Mouse (Mus musculus): ENCODE measurements at regions not wholly inside any gene's neighbourhood (a gene's known extent, or its start where the extent isn't known, plus 50 kb on each side); places are given as distances from the start of the nearest gene placed in this dataset.

DNA sequence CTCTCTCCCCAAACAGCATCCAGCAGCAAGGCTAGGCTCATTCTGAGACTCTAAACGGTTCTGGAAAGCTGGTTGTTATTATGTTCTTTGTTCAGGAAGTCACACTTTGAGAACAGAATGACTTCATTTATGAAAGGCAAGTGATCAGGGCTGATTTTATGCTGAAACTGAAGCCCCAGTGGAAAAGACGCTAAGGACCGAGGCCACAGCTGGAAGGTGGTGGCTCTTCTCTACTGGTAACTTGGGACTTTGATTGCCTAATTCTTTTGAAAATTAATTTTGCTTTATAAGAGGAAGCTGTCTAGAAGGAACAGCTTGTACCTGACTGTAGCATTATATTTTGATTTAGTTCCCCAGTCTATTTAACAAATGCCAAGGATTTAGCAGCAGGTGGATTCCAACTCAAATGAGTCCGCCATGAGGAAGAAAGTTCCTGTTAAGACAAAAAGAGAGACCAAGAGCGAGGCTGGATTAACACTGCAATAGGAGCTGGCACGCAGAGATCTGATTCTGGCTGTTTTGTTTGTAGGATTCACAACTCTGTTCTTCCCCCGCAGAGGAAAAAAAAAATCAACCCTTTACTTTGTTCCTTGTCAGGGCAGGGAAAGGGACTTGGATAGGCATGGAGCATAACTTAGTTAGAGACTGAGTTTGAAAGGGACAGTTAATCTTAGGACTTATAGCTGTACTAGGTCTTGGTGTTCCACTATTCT, 388.3 kb upstream of the Slc30a5 start:
- no peak for DNase-seq (ENCODE audit: low read depth, low spot score)

DNA sequence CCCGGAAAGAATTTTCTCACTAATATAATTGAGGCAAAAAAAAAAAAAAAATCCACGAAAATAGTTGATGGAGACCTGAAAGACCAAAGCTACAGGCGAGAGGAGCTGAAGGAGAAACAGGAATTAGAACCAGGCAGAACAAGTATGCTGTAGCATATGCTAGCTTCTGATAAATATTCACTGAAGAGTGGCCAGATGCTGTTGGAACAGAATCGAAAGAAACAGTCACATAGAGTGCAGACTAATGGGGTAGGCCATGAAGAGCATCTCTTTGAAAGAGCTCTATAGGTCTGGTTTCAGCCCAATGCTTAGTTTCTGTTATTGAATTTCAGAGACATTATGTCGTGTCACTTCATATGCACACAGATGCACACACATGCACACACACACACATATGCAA, 386.3 kb upstream of the Slc30a5 start:
- DNase-seq (ENCODE audit: low read depth, low spot score) = no peak

DNA sequence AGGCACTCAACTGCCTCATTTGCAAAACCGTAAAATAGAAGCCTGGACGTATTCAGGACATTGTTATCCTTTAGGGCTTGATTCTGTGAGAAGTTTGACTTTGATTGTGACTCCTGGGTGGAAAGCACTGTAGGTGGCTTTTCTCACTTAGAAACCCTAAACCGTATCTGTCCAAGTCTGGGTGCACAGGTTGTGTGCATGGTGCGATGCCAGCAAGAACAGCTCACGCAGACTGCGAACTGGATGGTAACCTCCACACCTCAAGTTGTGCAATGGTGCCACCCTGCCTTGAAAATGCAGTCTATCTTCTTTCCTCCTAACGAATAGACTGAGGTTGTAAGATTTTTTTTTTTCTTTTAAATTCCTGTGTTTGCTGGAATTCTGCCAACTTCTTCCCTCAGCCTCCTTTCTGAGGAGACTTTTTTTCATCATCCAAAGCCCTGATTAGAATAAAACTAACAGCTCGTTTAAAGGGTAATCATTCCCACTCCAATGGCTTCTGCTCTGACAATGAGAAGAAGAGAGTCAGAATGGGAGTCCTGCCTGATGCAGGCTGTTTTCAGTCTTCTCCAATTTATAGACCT, 383.8 kb upstream of the Slc30a5 start:
- no peak for DNase-seq (ENCODE audit: low read depth, low spot score)

DNA sequence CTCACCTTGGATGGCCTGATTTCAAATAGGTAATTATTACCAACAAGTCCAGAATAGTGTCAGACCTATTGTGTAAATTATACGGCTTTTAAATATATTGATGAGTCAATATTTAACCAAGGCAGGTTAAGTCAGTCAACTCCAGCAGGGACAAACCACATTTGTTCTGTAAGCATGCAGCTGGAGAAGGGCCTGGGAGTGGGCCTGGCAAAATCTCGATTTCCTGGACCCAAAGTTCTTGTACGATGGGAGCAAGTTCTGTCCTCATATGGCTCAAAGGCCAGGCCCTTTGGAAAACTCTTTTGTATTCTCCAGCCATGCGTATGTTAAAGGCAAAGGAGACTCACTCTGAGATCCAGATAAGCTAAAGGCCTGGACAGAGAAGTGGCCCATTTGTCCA, 383.2 kb upstream of the Slc30a5 start:
- peak; percentile 12 for DNase-seq (ENCODE audit: low read depth, low spot score)

DNA sequence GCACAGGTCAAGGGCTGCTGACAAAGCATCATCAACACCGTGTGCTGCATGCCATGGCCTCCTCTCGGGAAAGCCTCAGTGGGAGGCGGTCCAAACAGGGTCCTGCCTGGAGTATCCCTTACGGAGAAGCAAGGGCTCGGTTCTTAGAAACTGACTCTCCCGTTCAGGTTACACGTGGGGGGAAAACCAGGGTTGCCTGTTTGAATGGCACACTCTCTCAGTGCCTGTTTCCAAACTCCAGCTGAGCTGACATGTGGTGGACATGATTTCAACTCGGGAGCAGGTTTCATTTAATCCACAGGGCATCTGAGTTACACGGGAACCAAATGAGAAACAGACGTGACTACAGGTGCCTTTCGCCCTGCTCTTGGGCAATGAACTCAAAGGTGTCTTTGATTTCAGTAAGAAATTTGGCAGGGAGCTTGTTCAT, 382.6 kb upstream of the Slc30a5 start:
- DNase-seq (ENCODE audit: low read depth, low spot score) = peak; percentile 90

DNA sequence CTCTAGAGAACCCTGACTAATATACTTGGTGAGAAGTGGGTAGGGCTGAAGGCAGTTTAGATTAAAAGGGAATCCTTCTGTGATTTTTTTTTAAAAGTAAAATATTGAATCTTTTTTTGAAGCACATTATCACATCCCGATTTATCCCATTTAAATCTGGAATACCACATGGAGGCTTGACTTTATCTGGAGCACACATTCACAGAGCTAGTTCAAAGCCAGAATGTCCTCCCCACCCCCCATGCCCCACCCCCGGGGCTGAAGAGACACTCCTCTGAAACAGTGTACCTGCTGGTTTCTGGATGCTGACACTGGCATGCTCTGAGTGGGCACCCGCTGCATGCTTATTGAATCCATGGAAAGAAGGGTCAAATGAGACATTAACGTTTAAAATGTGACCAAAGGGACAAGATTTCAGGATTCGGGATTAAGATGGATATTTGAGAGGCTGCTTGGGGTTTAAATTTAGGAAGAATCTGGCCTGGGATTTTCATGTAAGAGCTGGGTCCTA, 382.0 kb upstream of the Slc30a5 start:
- no peak for DNase-seq (ENCODE audit: low read depth, low spot score)

DNA sequence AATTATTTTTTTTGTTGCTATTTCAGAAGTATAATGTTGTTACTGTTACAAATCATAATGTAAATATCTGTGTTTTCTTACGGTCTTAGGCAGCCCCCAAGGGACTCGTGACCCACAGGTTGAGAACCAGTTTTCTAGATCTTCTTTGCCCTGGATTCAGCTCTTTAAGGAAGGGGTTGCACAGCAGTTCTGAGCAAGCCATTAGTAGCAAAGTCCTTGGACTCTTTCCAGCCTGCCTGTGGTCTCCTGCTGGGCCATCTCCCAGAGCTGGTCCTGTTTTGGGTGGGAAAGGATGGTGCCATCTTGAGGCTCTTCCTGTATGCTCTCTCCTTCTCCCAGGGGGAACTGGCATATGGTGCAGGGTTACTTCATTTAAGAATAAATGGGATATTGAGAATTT, 380.9 kb upstream of the Slc30a5 start:
- DNase-seq (ENCODE audit: low read depth, low spot score) = no peak

DNA sequence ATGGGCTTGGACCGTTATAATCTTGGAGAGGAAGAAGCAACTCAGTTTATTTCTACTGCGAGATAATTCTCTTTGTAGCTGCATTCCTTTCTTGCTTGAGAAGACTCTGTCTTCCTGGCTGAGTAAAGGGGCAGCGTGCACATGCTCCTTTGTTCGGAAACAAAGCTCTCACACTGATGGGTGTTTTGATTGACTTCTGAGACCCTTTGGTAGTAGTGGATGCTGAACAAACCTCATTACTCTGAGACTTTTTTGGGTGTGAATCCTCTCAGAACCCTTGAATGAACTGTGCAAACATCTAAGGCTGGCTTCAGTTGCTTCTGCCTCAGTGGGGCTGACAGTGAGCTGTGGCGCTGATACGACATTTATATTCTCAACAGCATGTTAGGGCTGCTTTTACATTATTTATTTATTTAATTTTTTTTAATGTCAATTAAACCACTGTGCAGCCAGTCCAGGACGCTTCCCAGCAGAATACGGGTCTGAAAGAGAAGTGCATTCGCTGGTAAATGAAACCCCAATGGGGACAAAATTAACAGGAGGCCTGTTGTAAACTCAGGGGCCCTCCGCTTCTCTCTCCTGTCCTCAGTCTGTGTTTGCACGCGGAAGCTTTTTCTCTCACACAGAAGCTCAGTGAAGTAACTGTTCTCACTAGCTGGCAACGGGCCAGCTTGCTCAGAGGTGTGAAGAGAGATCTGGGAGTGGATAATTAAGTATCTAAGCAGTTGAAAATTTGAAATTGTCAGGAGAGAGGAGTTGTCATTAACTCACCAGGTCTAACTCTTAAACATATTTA, 380.1 kb upstream of the Slc30a5 start:
- DNase-seq (ENCODE audit: low read depth, low spot score) = peak; percentile 60

DNA sequence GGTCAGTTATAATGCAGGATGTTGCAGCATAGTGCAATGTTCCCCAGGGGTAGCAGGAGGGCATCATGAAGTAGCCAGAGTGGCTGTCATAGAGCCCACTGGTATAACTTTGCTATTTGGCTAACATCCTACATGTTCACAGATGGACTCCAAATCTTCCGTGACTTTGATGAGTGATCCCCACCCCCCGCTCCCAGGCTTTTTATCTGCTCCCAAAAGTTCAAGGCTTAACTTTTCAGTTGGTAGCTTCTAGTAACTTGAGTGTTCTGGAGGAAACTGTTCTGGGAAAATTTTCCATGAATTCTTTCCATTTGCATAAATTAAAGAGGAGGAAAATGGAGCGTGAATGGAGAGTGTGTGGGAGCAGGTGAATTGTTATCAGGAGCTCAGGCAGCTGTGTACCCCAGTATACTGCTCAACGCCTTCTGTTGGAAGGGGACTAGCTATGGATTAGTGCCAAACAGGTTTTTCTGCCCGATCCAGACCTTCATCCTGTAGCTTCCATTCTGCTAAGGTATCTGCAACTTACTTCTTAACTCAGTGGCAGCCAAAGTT, 379.2 kb upstream of the Slc30a5 start:
- DNase-seq (ENCODE audit: low read depth, low spot score) = no peak

DNA sequence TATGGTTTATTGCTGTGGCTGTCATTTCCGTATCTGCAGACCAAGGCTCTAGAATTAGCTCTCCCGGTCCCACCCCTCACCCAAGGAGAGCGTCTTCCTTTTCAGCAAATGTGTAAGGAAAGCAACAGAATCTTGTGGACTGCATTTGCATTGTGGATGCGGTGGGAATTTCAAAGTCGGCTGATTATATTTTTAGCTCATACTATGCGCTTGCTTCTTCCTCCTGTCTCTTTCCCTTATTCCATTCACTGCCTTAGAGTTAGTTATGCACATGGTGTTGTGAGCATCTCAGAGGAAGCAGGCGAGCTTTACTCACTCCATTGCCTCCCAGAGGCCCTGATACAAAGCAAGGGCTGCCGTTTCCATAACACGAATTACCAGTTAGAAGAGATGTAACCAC, 375.6 kb upstream of the Slc30a5 start:
- no peak for DNase-seq (ENCODE audit: low read depth, low spot score)

DNA sequence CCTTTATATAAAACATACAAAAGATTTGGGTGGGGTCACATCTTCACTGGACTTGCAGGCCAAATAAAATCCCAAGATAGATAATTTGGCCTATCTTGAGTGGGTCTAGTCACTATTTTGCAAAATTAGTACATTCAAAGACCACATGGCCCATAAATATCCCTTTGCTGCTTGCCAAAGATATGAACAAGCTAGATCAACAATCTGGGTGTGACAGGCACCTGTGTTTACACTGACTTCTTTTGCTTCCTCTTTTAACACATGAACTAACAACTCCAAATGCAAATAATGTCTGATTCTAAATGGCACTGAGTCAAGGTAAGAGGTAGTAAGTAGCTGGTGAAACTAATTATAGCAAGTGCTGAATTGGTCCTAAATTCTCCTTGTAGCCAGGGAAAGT, 370.2 kb upstream of the Slc30a5 start:
- no peak for DNase-seq (ENCODE audit: low read depth, low spot score)

DNA sequence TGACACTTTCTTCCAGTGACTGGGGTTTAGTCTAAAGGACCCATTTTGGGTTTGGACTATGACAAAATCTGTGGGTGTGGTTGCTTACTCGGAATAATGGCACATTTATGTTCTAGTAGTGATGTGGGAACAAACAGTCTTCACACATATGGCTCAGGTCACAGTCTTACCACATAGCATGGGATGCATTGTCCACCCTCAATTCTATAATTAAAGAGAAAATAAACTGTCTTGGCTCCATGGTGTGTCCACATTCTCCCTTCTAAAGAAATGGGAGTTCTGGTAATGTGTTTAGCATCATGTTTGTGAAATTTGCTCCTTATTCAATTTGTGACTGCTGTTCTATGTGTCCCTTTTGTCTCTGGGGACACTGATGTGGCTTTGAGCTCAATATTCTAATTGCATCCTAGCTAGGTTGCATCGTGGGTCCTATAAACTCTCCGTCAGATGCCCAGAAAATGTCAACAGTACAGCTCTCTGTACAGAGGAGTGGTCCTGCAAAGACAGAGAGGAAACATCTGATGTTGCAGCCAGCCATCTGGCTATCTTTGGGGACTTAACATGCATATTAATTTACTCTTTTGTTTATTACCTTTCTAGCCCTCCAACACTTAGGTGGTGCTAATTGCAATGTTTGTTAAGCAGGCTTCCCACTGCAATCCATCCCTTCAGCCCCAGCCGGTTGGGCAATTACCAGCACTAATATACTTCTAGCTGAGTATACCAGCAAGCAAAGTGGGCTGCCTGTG, 369.5 kb upstream of the Slc30a5 start:
- no peak for DNase-seq (ENCODE audit: low read depth, low spot score)

DNA sequence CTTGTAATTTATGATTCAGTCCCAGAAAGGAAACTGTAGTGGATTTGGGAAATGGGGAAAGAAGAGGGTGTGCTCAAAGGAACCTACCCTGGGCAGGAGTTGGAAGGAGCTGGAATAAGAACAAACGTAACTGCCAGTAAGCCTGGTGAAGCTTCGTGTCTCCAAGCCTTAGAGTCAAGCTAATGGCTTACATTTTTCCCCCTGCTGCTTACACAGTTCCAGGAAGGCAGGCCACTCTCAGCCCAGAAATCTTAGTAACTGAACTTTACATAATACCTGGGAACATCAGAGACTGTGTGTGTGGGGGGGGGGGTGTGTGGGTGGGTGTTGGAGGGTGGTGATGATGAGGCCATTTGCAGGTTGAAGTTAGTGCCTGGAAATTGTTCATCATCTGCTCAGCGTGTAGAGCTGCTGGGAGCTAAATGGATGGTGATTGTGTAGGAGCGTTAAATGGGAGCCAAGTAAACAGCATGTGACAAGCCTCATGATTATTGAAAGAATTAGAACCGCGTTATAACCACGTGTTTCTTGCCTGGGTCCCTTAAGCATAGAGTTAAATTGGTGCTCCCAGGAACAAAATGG, 357.1 kb upstream of the Slc30a5 start:
- no peak for DNase-seq (ENCODE audit: low read depth, low spot score)

DNA sequence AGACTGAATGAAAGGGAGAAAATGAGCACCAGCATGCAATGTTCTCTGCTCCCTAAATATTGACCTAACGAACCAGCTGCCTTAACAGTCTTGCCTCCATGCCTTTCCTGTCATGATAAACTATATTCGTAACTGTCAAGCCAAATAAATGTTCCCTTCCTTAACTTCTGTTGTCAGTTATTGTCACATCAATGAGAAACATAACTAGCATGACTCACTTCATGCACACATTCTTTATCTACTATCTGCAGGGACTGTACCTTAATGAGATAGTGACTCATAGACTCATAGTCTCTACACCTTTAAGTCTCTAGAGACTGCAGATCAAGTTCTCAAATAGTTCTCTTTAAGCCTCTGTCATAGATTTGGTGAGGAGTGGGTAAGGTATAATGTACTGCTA, 349.2 kb upstream of the Slc30a5 start:
- no peak for DNase-seq (ENCODE audit: low read depth, low spot score)

DNA sequence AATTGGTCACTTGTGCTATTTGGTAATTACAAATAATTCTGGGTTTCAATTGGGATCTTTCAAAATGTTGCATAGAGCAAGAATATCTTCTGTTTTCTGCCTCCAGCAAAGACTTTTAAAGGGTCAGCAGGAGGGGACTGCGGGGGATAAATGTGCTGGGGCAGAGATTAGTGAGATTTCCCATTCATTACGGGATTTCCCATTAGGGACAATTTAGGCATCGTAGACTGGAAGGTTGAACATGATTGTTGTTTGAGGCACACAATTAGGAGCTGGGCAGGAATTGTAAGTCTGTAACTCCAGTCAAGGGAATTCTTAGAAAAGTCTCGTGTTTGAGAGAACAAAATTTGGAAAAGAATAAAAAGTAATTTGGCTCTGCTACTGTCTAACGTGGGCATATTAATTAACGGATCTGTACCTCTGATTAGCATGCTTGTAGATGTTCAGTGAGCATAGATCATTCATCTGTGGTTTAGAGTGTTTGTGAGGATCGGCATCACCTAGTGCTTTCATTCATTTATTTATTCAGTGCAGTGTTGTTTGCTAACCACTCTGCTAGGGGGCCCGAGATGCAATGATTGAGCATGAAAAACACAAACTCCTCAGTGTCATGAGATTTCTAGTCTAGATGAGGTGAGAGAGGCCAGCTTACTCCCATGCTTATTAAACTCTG, 341.9 kb upstream of the Slc30a5 start:
- no peak for DNase-seq (ENCODE audit: low read depth, low spot score)

DNA sequence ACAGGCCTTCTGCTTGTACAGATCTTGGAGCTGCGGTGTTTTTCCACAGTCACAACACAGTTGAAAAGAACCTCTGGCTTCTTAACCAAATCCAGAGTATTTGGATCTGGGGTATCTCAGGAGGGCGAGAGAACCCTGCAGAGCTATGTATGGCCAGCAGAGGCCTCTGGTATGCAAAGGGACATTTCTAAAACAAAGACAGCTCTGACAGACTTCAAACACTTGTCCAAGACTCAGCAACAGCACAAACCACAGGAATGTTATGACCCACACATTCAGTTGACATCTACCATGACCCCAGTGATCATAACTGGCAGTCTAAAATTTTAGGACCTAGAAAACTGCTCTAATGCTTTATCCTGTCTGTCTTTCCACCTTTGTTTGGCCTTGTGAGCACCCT, 328.5 kb upstream of the Slc30a5 start:
- peak; percentile 44 for DNase-seq (ENCODE audit: low read depth, low spot score)

DNA sequence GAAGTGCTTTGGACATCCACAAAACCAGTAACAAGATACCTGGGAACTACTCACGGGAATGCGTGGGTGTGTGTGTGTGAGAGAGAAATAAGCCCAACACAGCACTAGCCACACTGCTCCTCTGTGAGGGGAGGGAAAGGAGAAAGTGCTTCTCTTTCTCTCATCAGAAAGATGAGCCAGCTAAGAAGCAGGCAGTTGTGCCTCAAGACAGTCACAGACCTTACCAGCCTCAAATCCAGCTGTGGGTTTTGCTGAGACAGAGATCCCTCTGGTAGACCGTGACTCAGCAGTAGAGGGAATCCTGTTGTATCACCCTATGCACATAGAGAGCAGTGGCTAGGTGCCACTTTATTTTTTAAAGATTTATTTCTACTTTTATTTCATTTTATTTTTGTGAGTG, 326.7 kb upstream of the Slc30a5 start:
- DNase-seq (ENCODE audit: low read depth, low spot score) = no peak

DNA sequence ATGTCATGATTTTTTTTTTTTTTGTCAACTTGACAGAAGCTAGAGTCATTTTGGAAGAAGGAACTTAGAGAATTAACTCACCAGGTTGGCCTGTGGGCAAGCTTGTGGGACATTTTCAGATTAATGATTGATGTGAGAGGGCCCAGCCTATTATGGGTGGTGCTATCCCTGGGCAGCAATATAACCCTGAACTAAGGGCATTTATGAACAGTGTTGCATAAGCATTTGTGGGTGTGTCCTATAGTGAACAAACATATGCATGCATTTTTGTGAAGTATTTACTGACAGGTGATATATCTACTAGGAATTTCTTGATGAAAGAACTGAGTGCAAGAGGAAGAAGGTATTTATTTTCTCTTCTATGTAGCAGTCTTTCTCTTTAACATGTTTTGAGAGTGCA, 320.5 kb upstream of the Slc30a5 start:
- DNase-seq (ENCODE audit: low read depth, low spot score) = no peak

DNA sequence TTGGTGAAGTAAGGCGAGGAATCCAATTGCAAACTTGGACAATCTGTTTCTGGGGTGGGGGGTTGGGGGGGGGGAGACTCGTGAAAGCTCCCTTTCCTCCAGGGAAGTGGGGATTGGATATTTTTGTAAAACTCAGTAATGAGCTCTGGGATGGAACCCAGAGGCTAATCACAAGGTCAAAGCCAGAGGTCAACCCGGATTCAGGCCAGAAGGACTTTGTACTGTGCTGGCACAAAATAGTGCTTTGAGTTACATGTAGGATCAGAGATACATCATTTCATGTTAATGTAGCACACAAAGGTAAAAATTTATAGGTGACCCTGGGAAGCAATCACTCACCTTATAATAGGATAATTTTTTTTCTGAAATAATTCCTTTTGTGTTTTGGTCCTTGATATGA, 309.5 kb upstream of the Slc30a5 start:
- no peak for DNase-seq (ENCODE audit: low read depth, low spot score)

DNA sequence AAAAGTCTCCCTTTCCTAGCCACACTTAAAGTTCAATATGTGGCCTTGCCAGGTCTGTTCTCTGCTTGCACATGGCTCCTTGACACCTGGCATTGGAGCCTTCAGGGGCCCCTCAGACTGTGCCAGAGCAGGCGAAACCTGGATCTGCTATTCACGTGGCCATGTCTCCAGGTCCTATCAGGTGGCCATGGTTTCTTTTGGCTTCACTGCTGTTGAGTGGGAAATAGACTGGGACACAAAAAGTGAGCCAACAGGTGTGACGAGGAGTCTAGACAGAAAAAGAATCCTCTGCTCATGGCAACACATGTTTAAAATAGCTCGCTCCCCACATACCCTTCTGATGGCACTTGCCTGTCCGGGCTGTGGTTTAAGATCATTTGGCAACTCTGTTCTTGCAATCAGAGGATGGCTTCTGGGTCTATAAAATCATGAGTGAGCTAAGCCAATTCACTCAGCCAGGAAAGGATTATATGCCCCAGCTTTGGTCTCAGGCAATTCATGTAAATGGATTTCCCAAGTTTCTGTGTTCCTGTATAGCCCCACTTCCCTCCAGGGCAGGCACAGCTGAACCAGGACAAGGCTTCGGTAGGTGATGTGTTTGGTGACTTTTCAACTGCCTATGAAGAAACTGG, 309.0 kb upstream of the Slc30a5 start:
- no peak for DNase-seq (ENCODE audit: low read depth, low spot score)

Measured in forelimb bud, embryonic 11.5 days (tissue).